Mouse (Mus musculus) stomach, postnatal 0 days (tissue): Measurements from ENCODE around the gene Ghrl.
"Not testable (repeated sequence)": the region's sequence is repeated elsewhere in the genome, so short reads cannot be mapped to it uniquely, and the experiment has no call there.

ENCODE experiments used
- CTCF ChIP-seq: IDR thresholded peaks from 2 replicates; pipeline ENCODE4 v1.5.1; 2016; ENCODE audit warnings: antibody characterized with exemption, low read depth, mild to moderate bottlenecking, moderate library complexity
- EP300 ChIP-seq: optimal IDR thresholded peaks from 2 replicates; pipeline ENCODE3; 2016; ENCODE audit warnings: antibody characterized with exemption

- TF ChIP-seq CTCF, result peak; percentile 35
- TF ChIP-seq EP300, result not testable (repeated sequence)
Observed at GRCm38 (mm10) chr6:113672029-113672428, 47.7 kb downstream of the Ghrl start.
